Mouse (Mus musculus): ENCODE measurements around the gene Lrrc4c.

DNA sequence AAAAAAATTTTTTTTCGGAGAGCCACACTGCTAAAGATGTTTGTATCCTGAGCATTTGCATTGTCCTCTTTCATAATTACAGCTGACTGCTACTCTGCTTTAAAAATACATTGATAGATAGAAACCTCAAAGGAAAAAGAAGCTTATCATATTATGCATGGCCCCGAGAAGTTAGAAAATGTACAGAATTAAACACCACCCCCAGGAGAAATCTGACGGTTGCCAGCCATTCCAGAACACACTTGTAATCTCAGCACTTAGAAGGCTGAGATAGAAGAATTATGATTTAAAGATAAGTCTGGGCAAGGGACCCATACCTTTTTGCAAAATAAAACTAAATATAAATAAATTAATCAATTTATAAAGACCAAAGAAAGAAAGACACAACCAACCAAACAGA, 1268.4 kb downstream of the Lrrc4c start:
- TF ChIP-seq HCFC1 (IDR thresholded peaks at IDR 0.05; ENCODE audit: borderline replicate concordance, insufficient read depth, low read length) (no peak), ZC3H11A (IDR thresholded peaks at IDR 0.05; ENCODE audit: borderline replicate concordance, low read depth, low read length) (no peak), ZNF384 (IDR thresholded peaks at IDR 0.05; ENCODE audit: low read depth, low read length) (no peak), MAFK (IDR thresholded peaks at IDR 0.05; ENCODE audit: insufficient read depth, low read depth, low read length) (no peak), CHD2 (IDR thresholded peaks at IDR 0.05; ENCODE audit: low read depth, low read length) (no peak)

All from ES-E14 (cell line).